Mouse (Mus musculus): ENCODE data around the gene Fgfr2. TPM values are rescaled to one million over a fixed set of nuclear protein-coding genes. Genes with fewer than 3 reads are reported as not detected.

Gene Fgfr2
- polyA plus RNA-seq, 1 experiment = 12.0 TPM

- peaks cover 8% of the 10 kb centered on the region for H3K4me1 ChIP-seq (ENCODE audit: control insufficient read depth, insufficient read depth, insufficient read length, low read length)
Measured at GRCm38 (mm10) chr7:132260632-132261031, 862.5 kb downstream of the Fgfr2 start.

DNA sequence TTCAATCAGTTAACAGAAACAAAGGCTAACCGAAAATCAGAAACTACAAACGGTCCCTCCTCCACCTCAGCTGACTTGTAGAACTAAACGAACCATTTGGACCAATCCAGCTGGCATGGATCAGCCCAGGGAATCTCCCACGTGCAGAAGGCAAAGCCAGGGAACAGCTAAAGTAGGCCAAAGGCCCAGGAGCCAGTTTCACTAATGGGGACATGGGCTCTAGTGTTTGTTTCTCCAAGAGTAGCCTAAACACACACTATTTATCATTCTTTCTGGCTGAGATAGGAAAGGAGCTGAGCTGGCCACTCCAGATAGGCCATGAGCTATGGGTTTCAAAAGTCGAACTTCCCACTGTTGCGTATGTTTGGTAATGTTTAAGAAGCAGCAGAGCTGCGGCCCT lies 864.3 kb downstream of the Fgfr2 start:
- Histone ChIP-seq H3K4me3 (ENCODE audit: insufficient read depth, low read depth, low read length) (no peak overlapping the region), H3K27ac (replicated peaks; ENCODE audit: low read depth, low read length) (peak overlapping the region; percentile 66), H3K4me1 (ENCODE audit: control insufficient read depth, insufficient read depth, insufficient read length, low read length) (peaks cover 8% of the 10 kb centered on the region)

More at GRCm38 (mm10) chr7:132260632-132261031, 862.5 kb downstream of the Fgfr2 start:
- no peak overlapping the region for H3K27ac ChIP-seq (replicated peaks; ENCODE audit: low read depth, low read length)
- H3K4me3 ChIP-seq (ENCODE audit: insufficient read depth, low read depth, low read length) = no peak overlapping the region

DNA sequence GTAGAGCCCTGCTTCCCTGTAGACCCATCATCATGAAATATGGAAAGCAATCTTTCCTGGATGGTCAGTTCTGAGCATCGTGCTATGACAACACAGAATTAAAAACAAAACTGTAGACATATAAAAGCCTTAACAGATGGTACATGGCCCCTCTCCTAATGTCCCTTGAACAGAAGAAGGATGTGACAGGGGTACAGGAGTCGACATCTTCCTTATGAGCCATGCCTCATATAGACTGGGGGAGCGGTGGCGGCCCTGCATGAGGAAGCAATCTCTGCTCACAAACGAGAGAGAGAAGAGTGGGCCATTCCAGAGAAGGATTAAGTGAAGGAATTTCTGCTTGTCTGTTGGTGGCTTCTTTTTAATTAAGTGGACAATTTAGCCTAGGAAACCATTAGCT lies 864.9 kb downstream of the Fgfr2 start:
- Histone ChIP-seq H3K27ac (replicated peaks; ENCODE audit: low read depth, low read length) (no peak overlapping the region), H3K4me3 (ENCODE audit: insufficient read depth, low read depth, low read length) (no peak overlapping the region), H3K4me1 (ENCODE audit: control insufficient read depth, insufficient read depth, insufficient read length, low read length) (peaks cover 8% of the 10 kb centered on the region)

GRCm38 (mm10) chr7:132253513-132253912 lies 869.6 kb downstream of the Fgfr2 start:
- Histone ChIP-seq H3K4me1 (ENCODE audit: control insufficient read depth, insufficient read depth, insufficient read length, low read length) (0 out of 2 replicates have a peak, but pooled peaks cover 3% of the 10 kb centered on the region), H3K4me3 (ENCODE audit: insufficient read depth, low read depth, low read length) (no peak overlapping the region), H3K27ac (replicated peaks; ENCODE audit: low read depth, low read length) (no peak overlapping the region)

- Histone ChIP-seq H3K27ac (replicated peaks; ENCODE audit: low read depth, low read length) (no peak overlapping the region), H3K4me1 (ENCODE audit: control insufficient read depth, insufficient read depth, insufficient read length, low read length) (0 out of 2 replicates have a peak, but pooled peaks cover 3% of the 10 kb centered on the region), H3K4me3 (ENCODE audit: insufficient read depth, low read depth, low read length) (no peak overlapping the region)
Measured at GRCm38 (mm10) chr7:132253078-132253477, 870.1 kb downstream of the Fgfr2 start.

DNA sequence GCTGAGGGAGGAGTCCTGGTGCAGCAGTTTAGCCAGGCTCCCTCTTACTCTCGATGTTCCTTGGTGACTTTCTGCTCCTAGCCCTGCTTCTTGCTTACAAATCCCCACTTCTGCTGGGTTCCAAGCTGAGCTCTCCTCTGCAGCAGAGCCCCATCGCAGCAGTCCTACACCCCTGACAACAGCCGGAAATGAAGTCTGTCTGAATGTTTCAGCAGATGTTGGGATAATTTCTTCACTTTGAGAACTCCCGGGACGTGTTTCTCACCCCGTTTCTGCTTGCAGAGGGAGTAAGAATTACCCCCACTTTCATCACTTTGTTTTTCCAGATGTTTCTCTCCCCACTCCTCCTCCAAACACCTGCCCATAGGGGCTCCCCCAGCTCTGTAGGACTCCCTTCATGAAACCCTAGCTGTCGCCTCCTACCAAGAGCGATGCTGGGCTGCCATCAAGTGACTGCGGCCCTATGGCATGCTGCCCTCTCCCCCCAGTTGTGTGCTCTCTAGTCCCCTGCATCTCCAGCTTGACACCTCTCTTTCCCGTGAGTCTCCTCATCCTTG lies 873.5 kb downstream of the Fgfr2 start:
- Histone ChIP-seq H3K4me3 (ENCODE audit: insufficient read depth, low read depth, low read length) (no peak overlapping the region), H3K27ac (replicated peaks; ENCODE audit: low read depth, low read length) (no peak overlapping the region), H3K4me1 (ENCODE audit: control insufficient read depth, insufficient read depth, insufficient read length, low read length) (peaks cover 17% of the 10 kb centered on the region)

DNA sequence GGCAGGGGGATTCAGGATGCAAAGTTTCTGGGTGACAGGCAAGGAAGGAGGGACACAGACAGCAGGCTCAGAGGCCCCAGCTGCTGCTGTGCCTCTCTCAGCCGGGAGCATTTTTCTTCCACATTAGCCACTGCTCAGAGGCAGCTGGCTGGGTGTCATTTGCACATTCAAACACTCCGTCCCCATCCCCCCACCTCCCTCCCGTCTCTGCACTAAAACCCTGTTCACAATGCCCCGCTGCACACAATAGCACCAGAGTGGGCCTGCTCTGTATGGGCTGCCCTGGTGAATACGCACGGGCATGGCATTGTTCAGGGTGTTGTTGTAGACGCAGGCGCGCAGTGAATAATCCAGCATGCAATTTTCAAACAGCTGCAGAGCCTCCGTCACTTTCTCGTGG lies 875.6 kb downstream of the Fgfr2 start:
- H3K4me1 ChIP-seq (ENCODE audit: control insufficient read depth, insufficient read depth, insufficient read length, low read length) = peaks cover 30% of the 10 kb centered on the region
- H3K4me3 ChIP-seq (ENCODE audit: insufficient read depth, low read depth, low read length) = no peak overlapping the region
- H3K27ac ChIP-seq (replicated peaks; ENCODE audit: low read depth, low read length) = no peak overlapping the region

- Histone ChIP-seq H3K4me3 (ENCODE audit: insufficient read depth, low read depth, low read length) (no peak overlapping the region), H3K27ac (replicated peaks; ENCODE audit: low read depth, low read length) (no peak overlapping the region), H3K4me1 (ENCODE audit: control insufficient read depth, insufficient read depth, insufficient read length, low read length) (peaks cover 30% of the 10 kb centered on the region)
Measured at GRCm38 (mm10) chr7:132247091-132247490, 876.1 kb downstream of the Fgfr2 start.

GRCm38 (mm10) chr7:132245730-132246129 lies 877.4 kb downstream of the Fgfr2 start:
- Histone ChIP-seq H3K4me3 (ENCODE audit: insufficient read depth, low read depth, low read length) (no peak overlapping the region), H3K4me1 (ENCODE audit: control insufficient read depth, insufficient read depth, insufficient read length, low read length) (peaks cover 30% of the 10 kb centered on the region), H3K27ac (replicated peaks; ENCODE audit: low read depth, low read length) (peak overlapping the region; percentile 70)

DNA sequence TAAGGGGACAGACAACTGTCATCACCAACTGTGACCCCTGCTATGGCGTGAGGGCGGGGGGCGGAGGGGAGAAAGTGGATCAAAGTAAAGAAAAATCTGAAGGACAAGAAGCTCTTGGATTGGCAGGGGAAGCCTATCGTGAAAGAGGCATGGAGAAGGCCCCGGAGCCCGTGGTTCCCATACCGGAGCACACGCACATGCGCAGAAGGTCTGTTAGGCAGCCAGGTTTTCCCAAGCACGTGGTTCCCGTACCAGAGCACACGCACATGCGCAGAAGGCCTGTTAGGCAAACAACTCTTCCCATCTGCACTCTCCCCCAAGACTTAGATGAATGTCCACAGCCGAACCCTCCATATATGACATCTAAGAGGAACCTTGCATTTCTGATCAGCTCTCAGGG lies 878.5 kb downstream of the Fgfr2 start:
- Histone ChIP-seq H3K4me3 (ENCODE audit: insufficient read depth, low read depth, low read length) (no peak overlapping the region), H3K27ac (replicated peaks; ENCODE audit: low read depth, low read length) (no peak overlapping the region), H3K4me1 (ENCODE audit: control insufficient read depth, insufficient read depth, insufficient read length, low read length) (peaks cover 27% of the 10 kb centered on the region)

- H3K4me3 ChIP-seq (ENCODE audit: insufficient read depth, low read depth, low read length) = no peak overlapping the region
- H3K27ac ChIP-seq (replicated peaks; ENCODE audit: low read depth, low read length) = peak overlapping the region; percentile 69
- peaks cover 29% of the 10 kb centered on the region for H3K4me1 ChIP-seq (ENCODE audit: control insufficient read depth, insufficient read depth, insufficient read length, low read length)
Measured at GRCm38 (mm10) chr7:132243225-132243624, 879.9 kb downstream of the Fgfr2 start.

- Histone ChIP-seq H3K27ac (replicated peaks; ENCODE audit: low read depth, low read length) (peak overlapping the region; percentile 69), H3K4me3 (ENCODE audit: insufficient read depth, low read depth, low read length) (no peak overlapping the region), H3K4me1 (ENCODE audit: control insufficient read depth, insufficient read depth, insufficient read length, low read length) (peaks cover 35% of the 10 kb centered on the region)
Measured at GRCm38 (mm10) chr7:132242617-132243141, 880.5 kb downstream of the Fgfr2 start.

DNA sequence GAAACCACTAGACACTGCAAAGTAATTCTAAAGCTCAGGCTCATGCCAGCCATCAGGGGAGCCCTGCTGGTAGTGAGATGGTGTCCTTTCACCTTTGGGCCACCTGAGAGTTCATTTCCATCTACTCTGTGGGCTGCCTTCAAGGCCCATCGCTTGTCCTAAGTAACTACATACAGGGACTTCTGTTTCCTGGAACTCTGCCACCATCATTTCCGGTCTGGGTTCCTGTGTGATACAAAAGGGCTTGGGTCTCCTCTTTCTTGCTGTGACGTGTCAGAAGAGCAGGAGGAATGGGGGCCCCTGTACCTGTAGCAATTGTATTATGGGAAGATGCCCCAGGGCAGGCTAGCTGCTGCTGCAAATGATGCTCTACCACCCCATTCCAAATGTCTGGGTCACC lies 884.2 kb downstream of the Fgfr2 start:
- H3K27ac ChIP-seq (replicated peaks; ENCODE audit: low read depth, low read length) = no peak overlapping the region
- H3K4me1 ChIP-seq (ENCODE audit: control insufficient read depth, insufficient read depth, insufficient read length, low read length) = peaks cover 38% of the 10 kb centered on the region
- H3K4me3 ChIP-seq (ENCODE audit: insufficient read depth, low read depth, low read length) = no peak overlapping the region

GRCm38 (mm10) chr7:132237191-132237590 lies 886.0 kb downstream of the Fgfr2 start:
- peak overlapping the region; percentile 73 for H3K27ac ChIP-seq (replicated peaks; ENCODE audit: low read depth, low read length)

DNA sequence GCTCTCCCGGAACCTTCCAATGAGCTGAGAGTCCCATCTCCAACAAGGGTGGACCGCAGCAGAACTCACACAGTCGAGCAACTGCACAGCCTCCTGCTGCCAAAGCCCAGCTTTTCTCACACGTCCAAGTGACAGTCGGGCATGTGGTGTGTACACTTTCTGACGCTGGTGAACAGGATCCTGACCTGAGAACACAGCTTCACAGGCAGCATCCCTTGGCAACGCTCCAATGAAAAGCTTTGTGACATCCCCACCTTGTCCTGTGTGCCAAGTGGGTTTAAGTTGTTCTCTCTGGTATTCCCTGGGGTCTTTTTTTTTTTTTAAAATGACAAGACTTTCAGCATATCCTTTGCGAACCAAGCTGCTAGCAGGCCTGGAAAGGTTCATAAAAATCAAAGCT lies 886.4 kb downstream of the Fgfr2 start:
- Histone ChIP-seq H3K4me1 (ENCODE audit: control insufficient read depth, insufficient read depth, insufficient read length, low read length) (peaks cover 39% of the 10 kb centered on the region), H3K4me3 (ENCODE audit: insufficient read depth, low read depth, low read length) (no peak overlapping the region), H3K27ac (replicated peaks; ENCODE audit: low read depth, low read length) (no peak overlapping the region)

More at GRCm38 (mm10) chr7:132237191-132237590, 886.0 kb downstream of the Fgfr2 start:
- H3K4me3 ChIP-seq (ENCODE audit: insufficient read depth, low read depth, low read length) = no peak overlapping the region
- H3K4me1 ChIP-seq (ENCODE audit: control insufficient read depth, insufficient read depth, insufficient read length, low read length) = peaks cover 39% of the 10 kb centered on the region

GRCm38 (mm10) chr7:132234250-132234649 lies 888.9 kb downstream of the Fgfr2 start:
- Histone ChIP-seq H3K4me3 (ENCODE audit: insufficient read depth, low read depth, low read length) (no peak overlapping the region), H3K4me1 (ENCODE audit: control insufficient read depth, insufficient read depth, insufficient read length, low read length) (peaks cover 51% of the 10 kb centered on the region), H3K27ac (replicated peaks; ENCODE audit: low read depth, low read length) (peak overlapping the region; percentile 31; the same call in 1 of the 2 replicates)
